Comparison of ENCODE assay signal across 8 mouse cellular contexts in genomic region chr2:162968357-162968756, GRCm38 (mm10). TPM values are rescaled to one million over a fixed set of nuclear protein-coding genes. Genes with fewer than 3 reads are reported as not detected.
DNase-seq lines count a peak whose midpoint lies in the region; ATAC-seq lines count a peak whose summit lies in the region.
"Had no signal": no experiment of that assay in that cellular context is flagged by ENCODE, and none has a peak within 500 bp of the region (broad histone marks: within the 10 kb centered on the region; RNA-seq: fewer than 3 reads in every experiment).

No protein-coding gene starts in this region.

- no peaks in the 10 kb centered on the region for H3K9me3 ChIP-seq in neural tube, embryonic 15.5 days (replicated peaks)

- peak; percentile 67 for DNase-seq in neural tube, embryonic 10.5 days (ENCODE audit: extremely low spot score, low spot score)
- DNase-seq in embryo, embryonic 11.5 days (ENCODE audit: low read depth, low spot score): peak; percentile 31
- peak; percentile 66 for DNase-seq in kidney, adult 9 months
- peak; percentile 66 for DNase-seq in thymus, postnatal 4 days

- WGBS in neural tube, embryonic 15.5 days: 6% methylated on average over 5 of the region's 5 CpGs

- H3K36me3 ChIP-seq in neural tube, embryonic 15.5 days: no peaks in the 10 kb centered on the region

- no peak for ATAC-seq in neural tube, embryonic 15.5 days (ENCODE audit: low FRiP score)
- peak; percentile 28 for ATAC-seq in activated CD4-positive, CD25-positive, alpha-beta regulatory T cell, adult 4 months
- peak; percentile 74 for ATAC-seq in megakaryocyte, adult 5-6 weeks (ENCODE audit: poor library complexity, severe bottlenecking)

- no peak overlapping the region for H3K4me3 ChIP-seq in neural tube, embryonic 15.5 days (replicated peaks)

- H3K9ac ChIP-seq in neural tube, embryonic 15.5 days (replicated peaks): no peak overlapping the region

- H3K27ac ChIP-seq in neural tube, embryonic 15.5 days (replicated peaks): no peak overlapping the region

- no peak overlapping the region for H3K4me2 ChIP-seq in neural tube, embryonic 15.5 days

- H3K4me1 ChIP-seq in neural tube, embryonic 15.5 days: peaks cover under 1% of the 10 kb centered on the region; the same call in 1 of the 2 replicates

- H3K27me3 ChIP-seq in neural tube, embryonic 15.5 days (replicated peaks): 0 out of 2 replicates have a peak, but pooled peaks cover 3% of the 10 kb centered on the region

RNA-seq across cellular contexts. Expression of gene Sgk2, which starts 18.8 kb away (rescaled TPM):
- polyA plus RNA-seq in neural tube, embryonic 15.5 days (2015; fragmentation: Nextera tagmentation; extraction: Ambion mirVana): 0.13 and 0.15 TPM in 2 replicates
- under 1 TPM in 1 of 2 experiments, not detected in 1; 0.16 TPM for polyA plus RNA-seq in activated CD4-positive, CD25-positive, alpha-beta regulatory T cell, adult 4 months (2017; shearing (Covaris generic))
- not detected in 2 replicates for total RNA-seq in megakaryocyte, adult 5-6 weeks (2015)
- not detected in 2 replicates for total RNA-seq in megakaryocyte, adult 5-6 weeks (2017)
- polyA plus RNA-seq: stomach, embryonic 14.5 days had no signal

RNA-seq across cellular contexts. Expression of gene L3mbtl1, which starts 25.1 kb away (rescaled TPM):
- polyA plus RNA-seq in neural tube, embryonic 15.5 days (2015; fragmentation: Nextera tagmentation; extraction: Ambion mirVana): 3.6 and 6.0 TPM in 2 replicates
- under 1 TPM; 0.12 to 0.64 TPM for polyA plus RNA-seq in activated CD4-positive, CD25-positive, alpha-beta regulatory T cell, adult 4 months (2017; shearing (Covaris generic))
- 0.04 and 0.27 TPM in 2 replicates for total RNA-seq in megakaryocyte, adult 5-6 weeks (2015)
- 0.16 TPM in 1 of 2 replicates, not detected in the other for total RNA-seq in megakaryocyte, adult 5-6 weeks (2017)

RNA-seq across cellular contexts. Expression of gene Srsf6, which starts 37.0 kb away (rescaled TPM):
- 125 and 133 TPM in 2 replicates for polyA plus RNA-seq in neural tube, embryonic 15.5 days (2015; fragmentation: Nextera tagmentation; extraction: Ambion mirVana)
- polyA plus RNA-seq in activated CD4-positive, CD25-positive, alpha-beta regulatory T cell, adult 4 months (2017; shearing (Covaris generic)): 10 to 100 TPM; 39.6 to 43.9 TPM
- total RNA-seq in megakaryocyte, adult 5-6 weeks (2015): 118 and 120 TPM in 2 replicates
- 111 and 123 TPM in 2 replicates for total RNA-seq in megakaryocyte, adult 5-6 weeks (2017)

RNA-seq across cellular contexts. Expression of gene Ift52, which starts 48.8 kb away (rescaled TPM):
- 32.7 and 37.9 TPM in 2 replicates for polyA plus RNA-seq in neural tube, embryonic 15.5 days (2015; fragmentation: Nextera tagmentation; extraction: Ambion mirVana)
- polyA plus RNA-seq in activated CD4-positive, CD25-positive, alpha-beta regulatory T cell, adult 4 months (2017; shearing (Covaris generic)): 10 to 100 TPM; 67.2 to 74.9 TPM
- 23.9 and 28.0 TPM in 2 replicates for total RNA-seq in megakaryocyte, adult 5-6 weeks (2015)
- 11.9 and 17.2 TPM in 2 replicates for total RNA-seq in megakaryocyte, adult 5-6 weeks (2017)
